Comparison of ENCODE assay signal across 8 mouse cellular contexts in the genomic region with DNA sequence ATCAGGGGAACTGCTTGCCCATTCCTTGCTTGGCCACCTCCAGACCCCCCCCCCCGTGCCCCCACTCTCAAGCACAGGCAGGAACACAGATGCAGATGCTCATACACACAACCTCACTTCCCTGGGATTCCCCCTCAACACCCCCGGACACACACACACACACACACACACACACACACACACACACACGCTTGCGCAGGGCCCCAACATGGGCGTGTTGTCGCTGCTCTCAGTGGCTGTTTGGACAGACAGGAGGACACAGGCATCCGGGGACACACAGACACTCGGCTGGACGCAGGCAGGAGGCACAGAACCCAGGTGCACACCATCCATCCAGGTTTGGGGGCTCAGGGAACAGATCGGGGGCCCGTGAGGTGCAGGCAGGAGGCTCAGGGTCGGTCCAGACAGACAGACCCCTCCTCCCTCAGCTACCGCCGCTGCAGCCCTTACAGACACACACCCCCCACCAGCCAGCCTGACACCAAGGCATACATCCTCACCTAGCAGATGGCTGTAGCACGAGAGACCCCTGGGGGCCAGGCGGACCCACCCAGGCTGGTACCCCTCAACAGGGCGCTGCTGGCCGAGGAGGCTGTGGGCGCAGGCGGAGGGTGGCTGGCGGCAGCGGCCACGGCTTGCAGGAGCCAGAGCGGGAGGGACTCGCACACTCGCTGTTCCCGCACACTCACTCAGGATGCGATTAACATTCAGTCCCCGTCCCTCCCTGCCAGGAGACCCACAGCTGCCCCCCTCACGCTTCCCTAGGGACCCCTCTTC. TPM values are rescaled to one million over a fixed set of nuclear protein-coding genes. Genes with fewer than 3 reads are reported as not detected.
A peak's percentile ranks its signal among the peaks of the same experiment; 100 is the strongest.
DNase-seq lines count a peak whose midpoint lies in the region; ATAC-seq and TF ChIP-seq lines count a peak whose summit lies in the region.

No protein-coding gene starts in this region.

- peak overlapping the region; percentile 81 for H3K9ac ChIP-seq in hindbrain, embryonic 13.5 days

- peak overlapping the region; percentile 79 for H3K4me3 ChIP-seq in megakaryocyte, embryonic 14.5 days (replicated peaks)
- peak overlapping the region; percentile 48 for H3K4me3 ChIP-seq in hindbrain, embryonic 13.5 days
- no peak overlapping the region for H3K4me3 ChIP-seq in myocyte

- peaks cover 25% of the 10 kb centered on the region for H3K79me2 ChIP-seq in myocyte (ENCODE audit: control insufficient read depth, insufficient read depth)

- peak; percentile 35 for DNase-seq in cerebellum, adult 9-11 months
- DNase-seq in spleen, postnatal 4 days (ENCODE audit: low spot score in 2 of 2) = no peak
- DNase-seq in ovary, postnatal 10 days (ENCODE audit: low spot score) = no peak

- H3K36me3 ChIP-seq in megakaryocyte, embryonic 14.5 days (replicated peaks; ENCODE audit: low read length) = peaks cover 19% of the 10 kb centered on the region
- H3K36me3 ChIP-seq in hindbrain, embryonic 13.5 days = peaks cover 13% of the 10 kb centered on the region
- no peaks in the 10 kb centered on the region for H3K36me3 ChIP-seq in myocyte (ENCODE audit: control insufficient read depth, insufficient read depth)

- H3K9me3 ChIP-seq in megakaryocyte, embryonic 14.5 days = no peaks in the 10 kb centered on the region
- H3K9me3 ChIP-seq in hindbrain, embryonic 13.5 days = no peaks in the 10 kb centered on the region

- peak overlapping the region; percentile 75 for H3K27ac ChIP-seq in hindbrain, embryonic 13.5 days

- ATAC-seq in cerebellum, adult (ENCODE audit: insufficient number of reproducible peaks, low FRiP score, low TSS enrichment) = no peak
- no peak for ATAC-seq in megakaryocyte, adult 5-6 weeks (ENCODE audit: poor library complexity, severe bottlenecking)
- ATAC-seq in hindbrain, embryonic 13.5 days (ENCODE audit: low FRiP score) = no peak

- no peak for TF ChIP-seq POLR2A in myocyte (IDR thresholded peaks at IDR 0.05; ENCODE audit: insufficient read length, low read depth)

- peak overlapping the region; percentile 72 for H3K4me2 ChIP-seq in hindbrain, embryonic 13.5 days
- no peak overlapping the region for H3K4me2 ChIP-seq in myocyte (ENCODE audit: low read depth)

- no peak overlapping the region for H3ac ChIP-seq in myocyte (ENCODE audit: control insufficient read depth, insufficient read length)

- peaks cover 66% of the 10 kb centered on the region for H3K27me3 ChIP-seq in megakaryocyte, embryonic 14.5 days (replicated peaks)
- H3K27me3 ChIP-seq in hindbrain, embryonic 13.5 days = peaks cover 47% of the 10 kb centered on the region
- peaks cover 11% of the 10 kb centered on the region for H3K27me3 ChIP-seq in myocyte (ENCODE audit: control insufficient read depth, insufficient read depth, insufficient read length)

- H3K4me1 ChIP-seq in megakaryocyte, embryonic 14.5 days = peaks cover 69% of the 10 kb centered on the region
- H3K4me1 ChIP-seq in hindbrain, embryonic 13.5 days (replicated peaks) = peaks cover 71% of the 10 kb centered on the region

- under 1% methylated on average over 28 of the region's 30 CpGs for WGBS in hindbrain, embryonic 13.5 days

TF ChIP-seq in myocyte, 11 proteins besides CTCF, POLR2A, EP300 and RAD21:
- no peak for TF ChIP-seq MYOD1 (IDR thresholded peaks at IDR 0.05; ENCODE audit: control insufficient read depth in 1 of 3, insufficient read length in 2 of 3, low read depth in 2 of 3)
- TF ChIP-seq POLR2AphosphoS2 (IDR thresholded peaks at IDR 0.05; ENCODE audit: insufficient read length, low read depth) = peak; percentile 56
- no peak for TF ChIP-seq USF1 (IDR thresholded peaks at IDR 0.05; ENCODE audit: low read depth)

RNA-seq across cellular contexts. Expression of a gene that starts 2.1 kb away (rescaled TPM):
- polyA plus RNA-seq in megakaryocyte, embryonic 14.5 days (2012; ENCODE audit: insufficient read depth, low replicate concordance) = 331 and 1,292 TPM in 2 replicates
- total RNA-seq in megakaryocyte, adult 5-6 weeks (2015) = 144 and 148 TPM in 2 replicates
- 70.0 and 72.5 TPM in 2 replicates for total RNA-seq in megakaryocyte, adult 5-6 weeks (2017)
- polyA plus RNA-seq in hindbrain, embryonic 13.5 days (2015; fragmentation: Nextera tagmentation; extraction: Ambion mirVana) = 40.6 and 45.7 TPM in 2 replicates
- 132 TPM for polyA plus RNA-seq in myocyte (2012; fragmentation: generic; extraction: Trizol)

RNA-seq across cellular contexts. Expression of a gene that starts 7.7 kb away (rescaled TPM):
- polyA plus RNA-seq in megakaryocyte, embryonic 14.5 days (2012; ENCODE audit: insufficient read depth, low replicate concordance) = 0.31 and 2.6 TPM in 2 replicates
- 0.14 and 0.16 TPM in 2 replicates for total RNA-seq in megakaryocyte, adult 5-6 weeks (2015)
- 0.04 and 0.07 TPM in 2 replicates for total RNA-seq in megakaryocyte, adult 5-6 weeks (2017)
- polyA plus RNA-seq in hindbrain, embryonic 13.5 days (2015; fragmentation: Nextera tagmentation; extraction: Ambion mirVana) = 1.5 and 1.6 TPM in 2 replicates
- 0.65 TPM for polyA plus RNA-seq in myocyte (2012; fragmentation: generic; extraction: Trizol)

RNA-seq across cellular contexts. Expression of a gene that starts 26.0 kb away (rescaled TPM):
- polyA plus RNA-seq in megakaryocyte, embryonic 14.5 days (2012; ENCODE audit: insufficient read depth, low replicate concordance) = 2.7 and 6.4 TPM in 2 replicates
- total RNA-seq in megakaryocyte, adult 5-6 weeks (2015) = 1.2 and 1.4 TPM in 2 replicates
- total RNA-seq in megakaryocyte, adult 5-6 weeks (2017) = not detected in 2 replicates
- polyA plus RNA-seq in hindbrain, embryonic 13.5 days (2015; fragmentation: Nextera tagmentation; extraction: Ambion mirVana) = 0.17 and 0.36 TPM in 2 replicates
- polyA plus RNA-seq in myocyte (2012; fragmentation: generic; extraction: Trizol) = 0.23 TPM

RNA-seq across cellular contexts. Expression of a gene that starts 26.3 kb away (rescaled TPM):
- polyA plus RNA-seq in megakaryocyte, embryonic 14.5 days (2012; ENCODE audit: insufficient read depth, low replicate concordance) = 19.2 and 32.5 TPM in 2 replicates
- total RNA-seq in megakaryocyte, adult 5-6 weeks (2015) = 1.9 and 8.0 TPM in 2 replicates
- 5.8 TPM in 2 replicates for total RNA-seq in megakaryocyte, adult 5-6 weeks (2017)
- polyA plus RNA-seq in hindbrain, embryonic 13.5 days (2015; fragmentation: Nextera tagmentation; extraction: Ambion mirVana) = 6.2 and 6.6 TPM in 2 replicates
- polyA plus RNA-seq in myocyte (2012; fragmentation: generic; extraction: Trizol) = 26.9 TPM

RNA-seq across cellular contexts. Expression of a gene that starts 39.7 kb away (rescaled TPM):
- 6.0 and 20.5 TPM in 2 replicates for polyA plus RNA-seq in megakaryocyte, embryonic 14.5 days (2012; ENCODE audit: insufficient read depth, low replicate concordance)
- total RNA-seq in megakaryocyte, adult 5-6 weeks (2015) = 3.5 and 6.5 TPM in 2 replicates
- total RNA-seq in megakaryocyte, adult 5-6 weeks (2017) = 2.6 and 3.9 TPM in 2 replicates
- polyA plus RNA-seq in hindbrain, embryonic 13.5 days (2015; fragmentation: Nextera tagmentation; extraction: Ambion mirVana) = 37.5 and 40.3 TPM in 2 replicates
- 36.2 TPM for polyA plus RNA-seq in myocyte (2012; fragmentation: generic; extraction: Trizol)
